Mouse (Mus musculus) gastrocnemius, postnatal 4 days (tissue): ENCODE results near the gene Rpgrip1. TPM values are rescaled to one million over a fixed set of nuclear protein-coding genes. Genes with fewer than 3 reads are reported as not detected.

Experiments used
- DNase-seq, 2 experiments: peaks; one replicate each; pipeline ENCODE4 v3.0.0; 2021 to 2022; ENCODE audit warnings: low spot score in 2 of 2, mixed read lengths in 2 of 2
- total RNA-seq, 2 experiments: library from RNA; stranded (reverse); gene quantifications; 2 replicates each; pipeline ENCODE4 v1.2.3; 2021

Gene Rpgrip1
- total RNA-seq, 2 experiments from 2014 or later = 0.23 to 0.49 TPM

DNA sequence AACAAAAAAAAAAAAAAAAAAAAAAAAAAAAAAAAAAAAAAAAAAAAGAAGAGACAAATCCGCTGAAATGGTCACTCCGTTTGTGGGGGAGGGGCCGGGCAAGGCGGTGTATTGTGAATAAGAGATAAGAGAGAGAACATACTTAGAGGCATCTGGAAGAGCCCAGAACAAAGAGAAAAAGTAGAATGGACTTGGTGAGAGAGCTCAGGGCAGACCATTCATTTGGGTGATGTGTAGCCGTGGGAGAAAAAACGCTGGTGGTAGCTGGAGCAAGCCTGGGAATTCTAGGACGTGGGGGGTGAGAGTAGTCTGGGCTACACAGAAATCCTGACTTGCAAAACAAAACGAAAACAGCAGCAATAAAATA lies 7.9 kb downstream of the Rpgrip1 start:
- no peak for DNase-seq

DNA sequence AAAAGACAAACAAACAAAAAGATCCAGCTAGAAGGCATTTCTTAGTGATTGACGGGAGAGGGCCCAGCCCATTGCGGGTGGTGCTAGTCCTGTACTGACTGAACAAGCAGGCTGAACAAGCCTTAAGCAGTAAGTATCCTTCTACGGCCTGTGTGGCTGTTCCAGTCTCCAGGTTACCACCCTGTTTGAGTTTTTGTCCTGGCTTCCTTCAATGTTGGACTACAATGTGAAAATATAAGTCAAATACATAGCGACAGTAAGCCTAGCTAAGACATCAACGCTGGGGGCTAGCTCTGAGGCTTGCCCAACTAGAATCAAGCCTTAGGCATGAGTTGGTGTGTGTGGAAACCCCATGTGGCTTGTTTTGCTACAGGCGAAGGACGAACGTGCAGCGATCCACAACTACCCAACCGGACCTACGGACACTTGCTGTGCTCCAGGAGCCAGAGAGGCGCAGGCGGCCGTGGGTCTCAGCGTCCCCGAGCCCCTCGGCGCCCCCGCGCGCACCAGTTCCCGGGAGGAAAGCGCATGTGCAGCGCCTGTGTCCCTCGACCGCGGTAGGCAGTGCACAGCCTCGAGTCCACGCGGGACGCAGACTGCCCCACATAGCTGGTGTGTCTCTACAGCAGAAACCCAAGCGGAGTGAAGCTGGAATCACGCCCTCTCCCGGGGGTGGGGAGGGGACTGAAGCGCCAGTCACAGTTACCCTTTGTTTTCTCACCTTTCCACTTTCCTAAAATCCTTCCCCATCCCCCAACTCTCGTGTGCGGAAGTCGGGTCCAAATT lies 8.5 kb downstream of the Rpgrip1 start:
- peak in 1 of 2 experiments; percentile 39 for DNase-seq

DNA sequence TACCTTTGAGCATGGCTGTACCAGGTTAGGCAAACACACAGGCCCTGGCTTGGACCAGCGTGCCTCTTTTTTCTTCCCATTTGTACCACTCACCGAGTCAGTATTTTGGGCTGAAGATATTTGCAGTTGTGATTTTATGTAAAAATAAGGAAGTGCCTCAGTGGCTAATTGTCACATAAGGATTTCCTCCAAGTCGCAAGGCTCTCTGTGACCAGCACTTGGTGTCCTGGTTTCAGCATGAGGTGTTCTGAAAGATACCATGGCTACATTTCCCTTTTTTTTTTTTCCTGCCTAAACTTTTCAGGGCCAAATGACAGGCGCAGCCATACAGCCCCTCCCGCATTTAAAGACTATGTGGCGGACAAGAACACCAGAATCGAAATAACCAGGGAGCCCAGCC lies 9.7 kb downstream of the Rpgrip1 start:
- no peak for DNase-seq

DNA sequence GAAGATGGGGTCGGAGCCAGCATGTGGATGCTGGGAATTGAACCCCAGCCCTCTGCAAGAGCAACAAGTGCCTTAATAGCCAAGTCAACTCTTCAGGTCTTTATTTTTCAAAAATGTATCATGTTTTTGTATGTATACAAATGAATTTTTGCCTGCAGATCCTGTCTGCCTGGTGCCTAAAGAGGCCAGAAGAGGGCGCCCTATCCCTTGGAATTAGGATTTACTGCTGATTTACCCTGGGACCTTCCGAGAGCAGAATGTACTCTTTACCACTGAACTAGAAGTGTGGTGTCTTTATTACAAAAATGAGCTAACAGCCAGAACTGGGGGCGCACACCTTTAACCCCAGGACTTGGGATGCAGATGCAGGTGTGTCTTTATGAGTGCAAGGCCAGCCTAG lies 13.4 kb downstream of the Rpgrip1 start:
- DNase-seq = peak; percentile 27 to 69

DNA sequence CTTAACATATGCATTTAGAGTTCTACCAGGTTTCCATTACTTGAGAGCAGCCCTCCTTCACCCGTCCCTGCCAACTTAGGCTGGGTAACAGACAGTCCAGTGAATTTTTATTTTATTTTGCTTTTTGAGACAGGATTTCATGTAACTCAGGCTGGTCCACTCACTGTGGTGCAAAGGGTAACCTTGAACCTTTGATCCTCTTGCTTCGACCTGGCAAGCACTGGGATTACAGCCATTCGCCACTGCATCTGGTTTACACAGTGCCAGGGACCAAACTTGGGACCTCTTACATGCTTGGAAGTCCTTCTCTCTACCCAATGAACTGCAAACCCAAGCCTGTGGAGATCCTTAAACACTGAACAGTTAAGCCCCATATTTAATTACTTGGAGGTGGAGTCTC lies 14.1 kb downstream of the Rpgrip1 start:
- no peak for DNase-seq

DNA sequence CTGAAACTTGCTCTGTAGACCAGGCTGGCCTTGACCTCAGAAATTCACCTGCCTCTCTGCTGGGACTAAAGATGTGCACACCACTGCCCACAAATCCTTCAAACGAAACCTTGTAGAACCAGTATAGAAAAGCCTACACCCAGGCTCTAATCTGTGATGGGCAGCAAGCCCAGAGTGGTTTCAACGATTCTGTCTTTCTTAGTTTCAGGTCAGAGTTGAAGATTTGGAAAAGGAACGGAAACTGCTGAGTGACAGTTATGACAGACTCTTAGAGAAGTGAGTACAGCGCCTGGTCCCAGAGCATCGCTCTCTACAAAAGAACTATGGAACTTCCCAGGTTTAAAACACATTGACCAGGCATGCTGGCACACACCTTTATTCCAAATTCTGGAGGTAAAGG lies 23.1 kb downstream of the Rpgrip1 start:
- DNase-seq = no peak

DNA sequence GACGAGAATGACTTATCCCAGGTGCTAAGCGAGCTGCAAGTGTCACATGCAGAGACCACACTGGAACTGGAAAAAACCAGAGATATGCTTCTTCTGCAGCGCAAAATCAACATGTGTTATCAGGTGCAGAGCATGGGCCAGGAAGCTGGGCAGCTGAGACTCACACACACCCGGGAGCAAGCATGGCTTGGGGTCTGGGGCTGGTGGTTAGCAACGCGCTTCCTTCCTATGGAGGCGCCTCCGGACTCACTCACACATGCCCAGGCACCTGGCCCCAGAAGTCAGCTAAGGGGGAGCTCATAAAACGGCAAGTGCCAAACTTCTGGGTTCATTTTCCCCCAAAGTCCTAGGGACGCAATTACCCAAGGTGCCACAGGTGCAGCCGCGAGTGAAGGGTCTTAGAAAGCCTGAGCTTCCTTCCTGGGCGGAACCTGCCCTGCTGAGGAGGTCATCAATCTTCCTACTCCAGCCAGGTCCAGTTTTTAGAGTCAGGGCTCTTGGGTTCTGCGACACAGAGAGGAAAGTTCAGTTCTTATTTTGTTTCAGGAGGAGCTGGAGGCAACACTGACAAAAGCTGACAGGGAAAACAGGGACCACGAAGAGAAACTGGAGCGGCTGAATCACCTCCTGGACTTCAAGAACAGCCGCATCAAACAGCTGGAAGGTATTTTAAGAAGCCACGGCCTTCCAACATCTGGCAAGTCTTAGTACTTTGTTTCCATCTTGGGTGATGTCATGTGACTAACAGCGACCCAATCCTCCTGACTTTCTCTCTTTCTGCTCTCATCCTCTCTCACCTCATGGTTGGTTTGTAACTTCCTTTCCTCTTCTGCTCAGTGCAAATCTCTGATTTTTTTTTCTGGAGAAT lies 30.3 kb downstream of the Rpgrip1 start:
- DNase-seq = no peak

DNA sequence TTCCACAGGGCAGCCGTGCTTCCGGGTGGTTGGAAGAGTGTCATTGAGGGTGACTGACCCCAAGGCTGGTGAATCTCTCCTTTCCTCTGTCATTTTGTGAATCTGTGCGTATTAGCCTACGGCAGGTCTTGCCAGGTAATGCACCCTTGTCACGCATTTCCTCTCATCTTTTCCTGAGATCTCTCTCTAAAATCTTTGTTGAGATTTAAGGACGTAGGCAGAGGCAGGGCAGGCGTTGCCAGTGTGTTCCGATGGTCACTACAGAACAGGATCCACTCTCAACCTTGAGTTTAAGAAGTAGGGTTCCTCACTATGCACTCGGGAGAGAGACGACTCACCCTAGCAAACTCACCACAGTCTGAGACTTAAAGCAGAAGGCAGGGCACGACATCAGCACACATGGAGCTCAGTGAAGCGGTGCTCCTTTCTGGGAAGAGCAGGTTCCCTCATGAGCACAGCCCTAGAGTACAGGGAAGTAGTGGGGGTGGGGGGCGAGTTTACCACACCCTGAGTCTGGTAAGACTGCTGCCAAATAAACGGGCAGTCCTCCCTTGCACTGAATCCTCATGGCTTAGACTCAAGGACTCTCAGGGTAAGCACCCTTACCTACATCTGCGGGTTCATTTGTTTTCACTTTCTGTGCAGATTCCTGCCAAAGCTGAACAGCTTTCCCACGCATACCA lies 31.1 kb downstream of the Rpgrip1 start:
- DNase-seq = no peak

DNA sequence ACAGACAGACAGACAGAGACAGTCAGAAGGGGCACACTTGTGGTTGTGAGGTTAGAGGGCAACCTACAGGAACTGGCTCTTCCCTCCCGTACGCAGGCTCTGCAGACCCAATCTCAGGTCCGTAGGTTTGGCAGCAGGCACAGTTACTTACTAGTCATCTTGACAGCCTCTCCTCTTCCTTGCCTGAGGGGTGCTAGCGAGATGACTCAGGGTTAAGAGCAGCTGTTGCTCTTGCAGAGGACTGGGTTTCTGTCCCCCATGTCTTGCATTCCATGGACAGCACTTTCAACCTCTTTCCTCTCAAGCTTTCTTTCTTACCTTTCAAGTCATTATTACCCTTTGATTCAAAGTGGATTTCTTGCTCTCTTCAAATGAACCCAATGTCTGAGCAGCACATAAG lies 33.7 kb downstream of the Rpgrip1 start:
- DNase-seq = no peak

DNA sequence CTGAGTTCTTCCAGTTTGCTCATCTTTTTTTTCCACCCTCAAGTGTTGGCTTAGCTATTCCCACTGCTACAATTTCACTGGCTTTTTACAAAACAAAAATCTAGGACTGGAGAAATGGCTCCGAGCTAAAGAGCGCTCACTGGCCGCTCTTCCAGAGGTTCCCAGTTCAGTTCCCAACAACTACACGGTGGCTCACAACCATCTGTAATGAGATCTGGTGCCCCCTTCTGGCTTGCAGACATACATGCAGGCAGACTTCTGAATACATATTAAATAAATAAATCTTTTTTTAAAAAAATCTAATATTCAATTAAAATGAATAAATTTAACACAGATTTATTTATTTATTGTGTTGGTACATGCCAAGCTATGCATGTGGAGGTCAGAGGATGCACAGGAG lies 36.0 kb downstream of the Rpgrip1 start:
- no peak for DNase-seq

DNA sequence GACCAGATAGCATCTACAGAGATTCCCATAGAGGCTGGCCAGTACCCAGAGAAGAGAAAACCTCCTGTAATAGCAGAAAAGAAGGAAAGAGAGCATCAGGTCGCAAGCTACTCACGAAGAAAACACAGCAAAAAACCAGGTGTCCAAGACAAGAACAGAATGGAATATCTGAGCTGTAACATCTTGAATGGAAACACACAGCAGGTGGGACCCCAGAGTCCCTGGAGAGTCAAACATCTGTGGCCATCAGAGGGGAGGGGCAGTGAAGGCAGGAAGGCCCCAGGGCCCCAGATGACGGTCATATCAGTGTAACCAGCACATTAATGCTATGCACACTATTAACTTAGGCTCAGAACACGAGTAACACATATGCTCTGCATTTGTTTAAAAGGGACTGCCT lies 39.4 kb downstream of the Rpgrip1 start:
- DNase-seq = no peak

DNA sequence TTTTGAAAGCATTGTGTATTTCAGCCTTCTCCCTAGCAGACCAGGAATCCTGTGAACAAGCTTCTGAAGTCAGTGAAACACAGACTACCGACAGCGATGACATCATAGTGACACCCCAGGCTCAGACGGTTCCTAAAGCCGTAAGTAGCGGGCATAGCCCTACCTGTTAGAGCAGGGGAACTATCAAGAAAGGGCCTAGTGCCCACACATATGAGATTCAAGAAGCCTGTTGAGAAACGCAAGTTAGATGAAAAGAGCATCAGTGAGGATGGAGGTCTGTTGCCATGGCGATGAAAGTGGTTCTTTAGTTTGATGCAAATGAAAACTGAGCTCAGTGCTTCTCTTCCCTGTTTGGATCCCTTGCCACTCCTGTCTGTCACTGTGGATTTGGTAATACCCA lies 41.7 kb downstream of the Rpgrip1 start:
- DNase-seq = no peak

DNA sequence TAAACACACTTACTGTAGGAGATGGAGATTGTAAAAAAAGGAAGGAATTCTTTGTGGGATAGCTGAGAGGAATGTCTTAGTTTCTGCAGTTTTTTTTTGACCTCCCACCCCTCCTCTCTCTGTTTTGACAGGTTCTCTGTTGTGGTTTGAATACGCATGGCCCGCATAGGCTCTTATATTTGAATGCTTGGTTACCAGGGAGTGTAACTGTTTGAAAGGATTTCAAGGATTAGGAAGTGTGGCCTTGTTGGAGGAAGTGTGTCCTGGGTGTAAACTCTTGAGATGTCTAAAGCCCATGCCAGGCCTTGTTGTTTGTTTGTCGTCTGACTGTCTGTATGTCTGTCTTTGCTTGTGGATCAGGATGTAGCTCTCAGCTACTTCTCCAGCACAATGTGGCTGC lies 42.1 kb downstream of the Rpgrip1 start:
- DNase-seq = no peak

DNA sequence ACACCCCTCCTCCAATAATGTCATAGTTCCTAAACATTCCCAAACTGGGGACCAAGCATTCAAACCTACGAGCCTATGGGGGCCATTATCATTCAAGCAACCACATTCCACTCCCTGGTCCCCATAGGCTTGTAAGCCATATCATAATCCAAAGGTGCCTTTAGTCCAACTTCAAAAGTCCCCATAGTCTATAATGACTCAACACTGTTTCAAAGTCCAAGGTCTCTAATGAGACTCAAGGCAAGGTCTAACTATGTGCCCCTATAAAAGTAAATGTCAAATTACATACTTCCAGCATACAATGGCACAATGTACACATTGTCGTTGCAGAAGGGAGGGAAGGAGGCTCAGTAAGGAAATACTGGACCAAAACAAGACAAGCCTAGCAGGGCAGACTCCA lies 44.5 kb downstream of the Rpgrip1 start:
- DNase-seq = no peak

DNA sequence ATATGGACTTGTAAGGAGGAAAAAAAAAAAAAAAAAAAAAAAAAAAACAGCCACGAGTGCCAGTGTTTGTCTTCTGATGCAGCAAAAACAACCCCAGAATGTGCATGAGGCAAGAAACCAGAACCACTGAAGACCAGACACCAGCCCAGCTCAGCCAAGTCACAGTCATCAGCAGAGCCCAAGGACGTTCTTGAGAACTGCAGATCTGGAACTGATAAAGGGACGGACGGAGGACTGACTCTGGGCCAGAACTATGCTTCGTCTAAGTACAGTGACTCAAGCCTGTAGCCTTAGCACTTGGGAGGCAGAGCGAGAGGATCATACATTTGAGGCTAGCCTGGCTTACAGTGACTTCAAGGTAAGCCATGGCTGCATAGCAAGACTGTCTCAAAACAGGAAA lies 50.4 kb downstream of the Rpgrip1 start:
- no peak for DNase-seq

DNA sequence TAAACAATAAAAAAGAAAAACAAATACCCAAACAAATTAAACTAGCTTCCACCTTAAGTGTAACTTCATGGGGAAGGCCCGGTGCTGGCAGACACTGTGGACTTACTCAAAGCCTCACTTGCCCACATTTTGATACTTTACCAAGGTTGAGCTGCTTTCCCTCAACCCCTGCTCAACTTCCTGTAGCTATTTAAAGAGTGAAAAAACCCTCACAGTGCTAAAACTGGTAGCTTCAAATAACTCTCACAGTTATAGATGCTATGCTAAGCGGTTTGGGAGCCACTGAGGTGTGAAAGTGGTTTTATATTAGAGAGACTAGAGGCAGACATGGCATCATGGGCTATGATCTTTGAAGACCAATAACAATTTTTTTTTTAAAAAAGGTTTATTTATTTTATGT lies 56.1 kb downstream of the Rpgrip1 start:
- no peak for DNase-seq

DNA sequence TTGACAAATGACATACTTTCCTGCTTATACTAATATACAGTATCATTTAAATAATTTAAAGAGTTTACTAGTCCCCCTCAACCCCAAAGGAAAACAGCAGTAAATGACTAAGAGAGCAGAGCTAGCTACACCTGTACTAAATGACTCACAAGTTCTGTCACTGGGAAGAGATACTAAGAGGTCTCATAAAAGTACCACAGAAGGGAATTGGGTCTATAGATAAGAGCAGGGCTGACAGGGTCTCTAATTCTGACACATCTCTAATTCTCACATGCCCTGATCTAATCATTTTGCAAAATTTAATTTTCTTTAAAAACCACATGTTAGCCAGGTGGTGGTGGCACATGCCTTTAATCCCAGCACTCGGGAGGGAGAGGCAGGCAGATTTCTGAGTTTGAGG lies 78.3 kb downstream of the Rpgrip1 start:
- no peak for DNase-seq

DNA sequence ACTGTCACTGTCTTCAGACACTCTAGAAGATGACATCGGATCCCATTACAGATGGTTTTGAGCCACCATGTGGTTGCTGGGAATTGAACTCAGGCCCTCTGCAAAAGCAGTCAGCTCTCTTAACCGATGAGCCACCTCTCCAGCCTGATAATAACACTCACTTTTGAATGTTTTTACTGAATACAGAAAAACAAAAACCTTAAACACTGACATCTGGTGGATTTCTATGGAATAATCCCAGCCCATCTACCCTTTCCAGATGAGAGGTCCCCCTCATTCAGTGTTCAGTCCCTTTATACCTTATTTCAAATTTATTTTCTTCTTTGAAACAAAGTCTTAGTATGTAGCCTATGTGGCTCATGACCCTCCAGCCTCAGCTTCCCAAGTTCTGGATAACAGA lies 79.0 kb downstream of the Rpgrip1 start:
- no peak for DNase-seq

DNA sequence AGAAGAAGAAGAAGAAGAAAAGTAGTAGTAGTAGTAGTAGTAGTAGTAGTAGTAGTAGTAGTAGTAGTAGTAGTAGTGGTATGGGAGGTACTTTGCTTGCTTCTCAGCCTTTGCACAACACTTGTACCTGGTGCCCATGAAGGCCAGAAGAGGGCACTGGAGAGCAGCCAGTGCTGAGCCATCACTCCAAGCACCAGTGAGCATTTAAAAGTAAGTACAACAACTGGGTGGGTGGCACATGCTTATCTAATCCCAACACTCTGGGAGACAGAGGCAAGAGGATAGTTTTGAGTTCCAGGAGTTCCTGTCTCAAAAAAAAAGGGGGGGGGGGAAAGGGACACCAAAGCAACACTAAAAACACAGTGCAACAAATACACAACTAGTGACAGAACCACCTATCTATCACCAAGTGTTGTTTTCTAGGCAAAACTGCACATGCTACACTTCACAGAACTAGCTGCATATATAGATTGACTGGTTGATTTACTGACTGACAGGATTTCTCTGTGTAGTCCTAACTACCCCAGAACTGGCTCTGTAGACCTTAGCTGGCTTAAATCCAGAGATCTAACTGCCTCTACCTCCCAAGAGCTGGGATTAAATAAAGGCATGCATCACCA lies 80.3 kb downstream of the Rpgrip1 start:
- no peak for DNase-seq

DNA sequence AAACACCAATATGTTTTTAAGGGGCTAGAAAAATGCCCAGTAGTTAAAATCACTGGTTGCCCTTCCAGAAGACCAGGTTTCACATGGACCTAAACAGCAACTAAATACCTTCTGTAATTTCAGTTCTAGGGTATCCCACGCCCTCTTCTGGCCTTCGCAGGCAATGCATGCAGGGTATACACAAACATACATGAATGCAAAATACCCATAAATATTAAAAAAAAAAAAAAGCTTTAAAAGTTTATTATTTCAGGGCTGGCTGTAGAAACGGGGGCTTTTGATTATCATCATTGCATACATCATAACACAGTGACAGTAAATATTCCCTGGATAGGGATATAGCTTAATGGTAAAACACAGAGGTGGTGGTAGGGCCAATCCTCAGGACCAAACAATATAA lies 85.2 kb downstream of the Rpgrip1 start:
- peak in 1 of 2 experiments; percentile 35 for DNase-seq
